Mouse (Mus musculus): ENCODE data around the gene Dcaf10.
"Not testable (repeated sequence)": the region's sequence is repeated elsewhere in the genome, so short reads cannot be mapped to it uniquely, and the experiment has no call there.

The Dcaf10 gene

DNA sequence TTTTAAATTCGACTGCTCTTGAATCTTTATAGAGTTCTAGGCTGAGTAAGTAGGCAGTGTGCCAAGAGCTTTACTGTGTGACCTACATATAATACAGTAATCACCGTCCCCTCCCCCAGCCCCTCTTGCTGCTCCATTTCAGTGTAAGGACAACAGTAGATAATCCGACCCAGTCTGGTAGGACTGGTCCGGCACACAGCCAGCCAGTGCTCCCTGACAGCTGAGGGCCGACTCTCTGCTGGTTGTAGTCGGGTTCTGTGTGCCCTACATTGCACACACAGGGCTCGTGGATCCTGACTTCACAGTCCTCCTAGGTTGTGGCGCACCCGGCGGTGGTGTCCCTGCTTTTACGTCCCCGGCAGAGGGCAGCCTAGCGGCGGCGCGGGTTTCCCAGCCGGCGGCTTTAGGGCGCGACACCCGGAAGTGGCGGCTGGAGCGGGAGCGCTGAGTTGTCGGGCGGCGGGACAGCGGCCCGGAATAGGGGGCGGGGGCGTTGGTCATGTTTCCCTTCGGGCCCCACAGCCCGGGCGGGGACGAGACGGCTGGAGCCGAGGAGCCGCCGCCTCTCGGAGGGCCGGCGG, at the start of gene Dcaf10:
Gene Dcaf10 (plus strand): TSS at position 433 of the 581 bp plus-strand sequence.
- DNase-seq (ENCODE audit: low spot score) = peak; percentile 95

DNA sequence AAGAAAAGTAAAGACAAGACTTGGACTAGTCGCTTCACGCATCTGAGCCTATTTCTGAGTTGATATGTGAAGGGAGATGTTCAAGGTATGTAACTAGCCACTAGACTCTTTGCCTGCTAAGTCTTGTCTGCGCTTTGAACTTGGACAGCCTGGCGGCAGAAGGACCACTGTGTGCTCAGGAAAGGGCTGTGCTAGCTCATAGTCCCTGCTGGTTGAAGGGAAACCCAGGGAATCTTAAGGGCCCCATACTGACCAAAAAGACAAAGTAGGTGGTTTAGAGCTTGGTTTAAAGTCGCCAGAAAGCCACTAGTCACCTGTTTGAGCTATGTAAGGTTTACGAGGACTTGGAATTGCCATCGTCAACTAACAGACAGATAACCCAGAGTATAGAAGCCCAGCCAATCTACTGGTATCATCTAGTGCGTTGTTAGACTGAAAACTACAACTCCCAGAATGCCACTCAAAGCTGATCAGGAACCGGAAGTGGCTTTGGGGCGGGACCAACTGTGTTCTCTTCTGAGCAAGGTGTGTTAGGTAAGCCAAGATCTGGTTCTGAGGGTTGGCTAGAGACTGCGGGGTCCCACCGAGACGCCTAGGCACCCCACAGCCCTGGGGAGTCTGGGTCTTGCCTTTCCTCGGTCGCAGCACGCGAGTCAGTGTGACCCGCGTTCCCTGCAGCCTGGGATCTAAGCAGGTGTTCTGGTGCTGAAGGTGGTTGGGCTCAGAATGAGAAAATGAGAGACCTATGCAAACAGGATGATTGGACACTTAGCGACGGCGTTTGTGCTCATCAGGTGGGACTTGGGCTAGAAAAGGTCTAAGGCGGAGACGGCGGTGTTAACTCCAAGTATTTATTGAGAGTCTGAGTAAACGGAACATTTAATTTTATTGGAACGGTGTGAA, 45.0 kb upstream of the Dcaf10 start, which contains the start of gene Trmt10b:
Gene Trmt10b (plus strand): TSS at position 466 of the 903 bp plus-strand sequence.
- DNase-seq (ENCODE audit: low spot score) = peak; percentile 53

DNA sequence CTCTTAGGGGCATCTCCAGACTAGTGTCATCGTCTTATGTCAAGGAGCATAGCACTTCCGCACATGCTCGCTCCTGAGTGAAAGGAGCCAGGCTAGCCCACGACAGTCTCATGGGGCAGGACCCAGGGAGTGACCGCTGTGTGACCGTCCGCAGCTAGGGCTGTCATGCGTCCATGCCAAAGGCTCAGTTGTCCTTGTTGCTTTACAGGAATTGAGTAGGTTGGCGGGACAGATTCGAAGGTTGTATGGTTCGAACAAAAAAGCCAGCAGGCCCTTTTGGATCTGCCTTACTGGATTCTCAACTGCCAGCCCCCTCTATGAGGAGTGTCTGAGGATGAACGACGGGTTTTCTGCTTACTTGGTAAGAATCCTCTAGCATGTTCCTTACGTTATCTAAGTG, 36.4 kb upstream of the Dcaf10 start:
- no peak for DNase-seq (ENCODE audit: low spot score)

DNA sequence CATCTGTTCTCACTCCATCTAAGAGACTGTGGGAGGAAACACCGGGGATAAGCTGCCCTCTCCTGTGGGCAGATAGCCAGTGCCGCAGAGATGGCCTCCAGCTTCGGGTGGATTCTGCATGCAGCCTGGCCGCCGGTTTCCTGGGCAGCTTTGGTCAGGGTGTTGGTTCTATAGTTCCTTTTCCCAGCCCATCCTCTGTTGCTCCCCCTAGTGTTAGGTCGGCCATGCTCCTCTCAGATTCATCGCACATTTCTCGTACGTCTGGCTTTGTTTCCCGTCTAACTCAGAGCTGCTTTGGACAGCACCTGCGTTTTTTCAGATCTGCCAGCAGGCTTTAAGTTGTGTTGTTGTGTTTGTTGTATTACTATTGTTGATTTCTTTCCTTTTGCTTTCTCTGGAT, 33.9 kb upstream of the Dcaf10 start:
- no peak for DNase-seq (ENCODE audit: low spot score)

DNA sequence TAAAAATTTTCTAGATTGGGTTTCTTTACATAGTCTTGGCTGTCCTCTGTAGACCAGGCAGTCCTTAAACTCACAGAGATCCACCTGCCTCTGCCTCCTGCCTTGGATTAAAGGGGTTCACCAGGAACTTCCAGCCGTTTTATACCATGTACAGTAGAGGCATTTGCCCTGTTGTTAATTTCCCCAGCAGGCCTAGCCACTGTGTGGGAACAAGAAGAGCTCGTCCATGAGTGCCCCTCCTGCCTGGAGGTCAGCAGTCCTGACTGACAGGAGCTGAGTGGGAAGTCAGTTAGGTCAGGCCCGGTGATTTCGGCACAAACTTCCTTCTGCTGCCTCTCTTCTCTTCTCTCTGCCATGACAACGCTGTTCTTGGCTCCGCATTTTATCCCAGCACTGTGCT, 33.3 kb upstream of the Dcaf10 start:
- no peak for DNase-seq (ENCODE audit: low spot score)

DNA sequence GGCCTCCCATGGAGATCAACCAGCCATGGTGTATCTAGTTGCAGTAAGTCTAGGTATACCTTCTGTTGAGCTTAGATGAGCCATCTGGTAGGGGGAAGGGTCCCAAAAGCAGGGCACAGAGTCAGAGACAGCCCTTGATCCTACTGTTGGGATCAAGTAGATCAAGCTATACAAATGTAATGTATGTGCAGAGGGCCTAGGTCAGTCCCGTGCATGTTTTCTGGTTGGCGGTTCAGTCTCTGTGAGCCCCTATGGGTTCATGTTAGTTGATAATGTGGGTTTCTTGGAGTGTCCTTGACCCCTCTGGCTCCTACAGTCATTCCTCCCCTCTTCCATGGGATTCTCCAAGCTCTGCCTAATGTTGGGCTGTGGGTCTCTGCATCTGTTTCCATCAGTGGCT, 30.8 kb upstream of the Dcaf10 start:
- no peak for DNase-seq (ENCODE audit: low spot score)

DNA sequence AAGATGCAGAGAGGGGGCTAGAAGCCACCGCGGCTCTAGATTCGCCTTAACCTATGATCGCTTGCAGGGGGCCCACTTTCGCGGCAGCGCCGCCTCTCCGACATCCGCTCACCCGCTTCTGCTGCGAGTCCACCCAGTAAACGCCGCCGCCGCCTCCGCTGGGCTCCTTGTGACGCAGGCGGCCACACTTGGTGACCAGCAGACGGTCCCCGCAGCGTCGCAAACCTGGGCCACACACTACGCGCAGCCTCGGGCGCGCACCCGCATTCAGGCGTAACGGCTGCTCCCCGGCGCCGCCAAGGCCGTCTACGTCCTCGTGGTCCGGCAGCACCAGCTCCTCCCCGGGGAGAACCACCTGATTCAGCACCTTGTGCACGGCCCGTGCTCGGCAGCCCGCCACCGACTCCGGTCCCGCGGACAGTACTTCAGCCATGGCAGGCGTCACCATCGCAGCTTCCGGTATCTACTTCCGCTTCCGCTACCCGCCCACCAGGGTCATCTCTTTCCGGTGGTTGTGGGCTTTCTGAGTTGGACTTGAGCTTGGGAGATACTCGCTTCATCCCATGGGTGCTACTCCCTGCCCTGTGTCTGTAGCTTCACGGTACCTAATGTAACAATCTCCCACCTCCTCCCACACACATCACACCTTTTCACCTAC, 21.6 kb upstream of the Dcaf10 start:
- DNase-seq (ENCODE audit: low spot score) = peak; percentile 73

DNA sequence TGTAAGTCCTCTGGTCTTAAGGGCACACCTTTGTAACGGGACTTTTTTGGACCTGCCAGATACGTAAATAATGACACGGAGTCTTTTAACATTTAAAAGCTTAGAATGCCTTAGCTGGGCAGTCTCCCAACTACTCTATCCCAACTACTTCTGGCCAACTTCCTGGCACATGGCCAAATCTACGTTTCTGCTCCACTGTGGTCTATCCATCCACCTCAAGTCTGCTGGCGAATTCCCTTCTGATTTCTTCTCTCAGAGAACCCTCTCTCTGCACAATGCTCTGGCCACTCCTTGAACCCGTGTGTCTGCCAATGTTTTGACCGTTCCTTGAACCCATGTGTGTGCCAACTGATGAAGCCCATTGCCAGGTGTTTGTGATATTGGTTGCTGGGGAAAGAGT, 10.8 kb upstream of the Dcaf10 start:
- no peak for DNase-seq (ENCODE audit: low spot score)

DNA sequence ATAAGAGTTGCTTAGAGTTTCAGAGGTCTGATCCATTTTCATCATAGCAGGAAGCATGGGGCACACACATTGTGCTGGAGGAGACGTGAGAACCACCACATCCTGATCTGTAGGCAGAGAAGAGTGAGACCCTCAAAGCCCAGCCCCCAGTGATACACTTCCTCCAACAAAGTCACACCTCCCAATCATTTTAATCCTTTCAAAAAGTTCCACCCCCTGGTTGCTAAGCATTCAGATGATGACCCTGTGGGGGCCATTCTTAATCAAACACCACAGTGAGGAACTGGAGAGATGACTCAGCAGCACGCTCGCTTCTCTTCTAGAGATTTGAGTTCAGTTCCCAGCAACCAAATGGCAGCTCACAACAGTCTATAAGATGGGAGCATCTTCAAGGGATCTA, 9.4 kb upstream of the Dcaf10 start:
- DNase-seq (ENCODE audit: low spot score) = no peak

DNA sequence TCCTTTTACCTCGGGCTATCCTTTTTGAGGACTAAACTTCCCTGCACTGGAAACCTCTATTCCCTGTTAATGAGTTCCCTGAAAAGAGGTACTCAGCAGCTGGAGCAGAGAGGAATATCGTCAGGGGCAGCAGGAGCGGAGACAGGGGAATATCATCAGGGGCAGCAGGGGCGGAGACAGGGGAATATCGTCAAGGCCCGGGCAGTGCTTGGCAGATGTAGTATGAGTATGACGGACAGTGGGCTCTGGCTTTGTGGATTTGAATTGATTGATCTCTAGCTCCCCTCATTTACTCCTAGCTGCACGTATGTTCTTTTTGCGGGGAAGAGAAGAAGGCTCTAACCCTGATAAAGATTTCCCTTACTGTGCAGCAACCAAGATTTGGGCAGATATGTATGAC, 675 bp upstream of the Dcaf10 start:
- DNase-seq (ENCODE audit: low spot score) = no peak

DNA sequence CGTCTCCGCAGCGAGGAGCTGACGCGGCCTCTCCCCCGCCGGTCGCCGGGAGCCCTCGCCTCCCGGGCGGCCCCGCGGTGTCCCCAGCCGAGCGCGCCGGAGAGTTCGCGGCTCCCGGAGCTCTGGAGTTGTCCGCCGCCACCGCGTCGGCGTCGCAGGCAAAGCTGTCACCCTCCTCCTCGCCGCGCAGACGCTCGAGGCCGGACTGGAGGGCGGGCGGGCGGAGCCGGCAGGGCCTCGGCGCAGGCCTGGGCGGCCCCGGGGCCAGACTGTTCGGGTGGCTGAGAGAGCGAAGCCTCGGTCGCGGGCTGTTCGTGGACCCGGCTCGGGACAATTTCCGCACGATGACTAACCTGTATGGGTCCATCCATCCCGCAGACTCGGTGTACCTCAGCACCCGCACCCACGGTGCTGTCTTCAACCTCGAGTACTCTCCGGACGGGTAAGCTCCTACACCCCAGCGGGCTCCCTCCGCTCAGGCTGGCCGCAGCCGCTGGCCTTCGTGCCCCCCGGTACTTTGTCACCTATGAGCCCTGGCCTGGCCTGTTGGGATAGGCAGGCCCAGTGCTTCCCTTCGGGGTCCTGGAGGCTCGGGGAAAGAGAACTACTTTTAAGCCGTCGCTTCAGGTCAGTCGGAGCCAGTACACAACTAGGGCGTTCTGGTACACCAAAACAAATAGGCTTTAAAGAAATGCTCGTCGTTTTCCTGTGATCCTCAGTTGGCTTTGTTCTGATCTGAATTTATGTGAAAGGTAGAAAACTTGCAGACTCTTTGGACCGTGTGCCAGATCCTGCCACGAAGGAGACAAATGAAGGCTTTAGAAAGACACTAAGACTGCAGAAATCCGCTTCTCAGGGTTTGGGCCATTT, 620 bp downstream of the Dcaf10 start, which contains the start of gene Exosc3:
Gene Exosc3 (minus strand): TSS at position 447 of the 870 bp plus-strand sequence.
- peak; percentile 40 for DNase-seq (ENCODE audit: low spot score)

DNA sequence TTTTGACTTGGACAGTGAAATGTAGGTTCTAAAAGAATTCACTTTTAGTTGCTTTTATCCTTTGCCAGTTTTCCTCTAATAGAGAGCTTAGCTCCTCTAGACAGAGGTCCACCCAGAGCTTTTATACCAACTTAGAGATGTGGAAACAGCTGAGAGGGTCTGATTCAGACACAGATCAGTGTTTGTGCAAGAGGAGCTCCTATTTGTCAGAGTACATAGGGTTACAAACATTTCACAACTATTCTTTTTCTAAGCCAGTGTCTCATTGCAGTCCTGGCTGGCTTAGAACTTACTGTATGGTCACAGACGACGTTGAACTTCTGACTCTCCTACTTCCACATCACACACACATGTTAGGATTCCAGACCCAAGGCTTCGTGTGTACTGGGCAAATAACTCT, 14.8 kb downstream of the Dcaf10 start:
- DNase-seq (ENCODE audit: low spot score) = no peak

DNA sequence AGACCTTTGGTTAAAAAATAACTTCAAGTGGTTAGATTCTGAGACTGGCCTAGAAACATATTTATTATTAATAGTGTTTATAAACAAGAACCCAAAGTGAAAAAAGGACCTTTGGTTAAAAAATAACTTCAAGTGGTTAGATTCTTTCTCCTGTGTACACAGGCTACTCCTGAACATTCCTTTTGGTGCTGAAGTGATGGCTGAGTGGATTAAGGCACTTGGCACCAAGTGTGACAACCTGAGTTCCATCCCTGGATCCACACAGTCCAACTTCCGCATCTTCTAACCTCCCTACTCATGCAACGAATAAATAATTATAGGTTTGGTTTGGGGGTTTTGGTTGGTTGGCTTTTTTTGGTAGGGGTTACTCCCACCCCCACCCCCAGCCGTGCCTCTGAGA, 29.4 kb downstream of the Dcaf10 start:
- no peak for DNase-seq (ENCODE audit: low spot score)

DNA sequence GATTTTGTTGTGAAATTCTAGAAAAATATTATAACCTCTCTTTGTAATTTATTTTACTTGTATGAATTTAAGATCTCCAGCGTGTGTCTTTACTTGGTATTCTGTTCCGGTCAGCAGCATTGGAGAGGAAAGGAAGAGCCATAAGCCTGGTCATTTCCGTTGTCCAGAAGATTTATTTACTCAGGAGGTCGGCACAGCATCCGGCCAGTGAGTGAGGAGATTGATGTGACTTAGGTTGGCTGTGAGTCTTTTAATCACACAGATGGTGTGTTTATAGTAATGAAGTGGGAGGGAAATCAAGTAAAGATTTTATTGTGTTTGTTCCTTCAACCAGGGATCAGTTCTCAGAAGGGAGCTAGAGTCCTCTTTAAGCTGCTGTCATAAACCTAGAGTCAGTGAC, 33.0 kb downstream of the Dcaf10 start:
- no peak for DNase-seq (ENCODE audit: low spot score)

DNA sequence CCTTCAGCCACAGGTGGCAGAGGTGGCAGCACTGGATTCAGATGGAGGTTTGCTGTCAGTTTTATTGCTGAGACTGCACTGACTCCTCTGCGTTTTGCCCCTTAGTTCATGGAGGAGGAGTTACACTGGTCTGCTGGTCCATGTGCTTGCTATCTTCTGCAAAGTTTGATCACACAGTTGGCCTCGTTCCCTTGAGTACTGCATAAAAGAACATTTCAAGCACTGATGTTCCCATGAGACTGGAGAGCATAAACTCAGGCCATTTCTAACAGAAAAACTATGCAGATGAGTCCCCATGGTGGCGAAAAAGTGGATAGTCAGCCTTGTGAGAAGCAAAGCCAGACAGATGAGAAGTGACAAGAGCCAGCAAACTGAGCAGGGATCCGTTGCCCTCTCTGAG, 34.7 kb downstream of the Dcaf10 start:
- no peak for DNase-seq (ENCODE audit: low spot score)

DNA sequence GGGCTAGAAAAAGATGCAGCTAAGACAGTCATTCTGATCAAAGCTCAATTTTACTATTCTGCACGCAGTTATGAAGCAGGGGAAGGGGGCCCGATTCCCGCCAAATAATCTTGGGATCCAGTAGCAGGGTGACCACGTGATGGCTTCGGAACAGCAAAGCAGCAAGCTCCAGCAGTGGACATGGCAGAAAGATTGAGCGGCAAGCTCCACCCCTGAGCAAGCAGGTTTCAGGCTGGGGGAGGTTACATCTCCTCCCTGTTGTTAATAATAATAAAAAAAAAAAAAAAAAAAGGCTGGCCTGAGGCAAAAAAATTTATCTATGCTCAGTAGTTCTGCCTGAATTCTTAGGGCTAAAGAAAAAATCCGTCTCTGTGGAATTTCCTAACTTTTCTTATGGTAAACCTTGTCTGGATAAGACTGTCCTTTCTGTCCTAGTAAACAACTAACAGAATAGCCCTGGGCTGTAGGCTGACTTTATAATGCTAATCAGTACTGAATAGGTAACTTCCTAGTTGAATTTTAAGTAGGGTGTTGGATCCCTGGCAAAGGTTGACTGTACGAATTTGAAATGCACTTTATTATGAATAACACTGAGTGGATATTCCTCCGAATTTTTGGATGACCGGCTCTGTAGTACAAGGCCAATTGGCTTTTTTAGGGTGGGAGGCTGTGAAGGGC, 39.1 kb downstream of the Dcaf10 start:
- DNase-seq (ENCODE audit: low spot score) = not testable (repeated sequence)

DNA sequence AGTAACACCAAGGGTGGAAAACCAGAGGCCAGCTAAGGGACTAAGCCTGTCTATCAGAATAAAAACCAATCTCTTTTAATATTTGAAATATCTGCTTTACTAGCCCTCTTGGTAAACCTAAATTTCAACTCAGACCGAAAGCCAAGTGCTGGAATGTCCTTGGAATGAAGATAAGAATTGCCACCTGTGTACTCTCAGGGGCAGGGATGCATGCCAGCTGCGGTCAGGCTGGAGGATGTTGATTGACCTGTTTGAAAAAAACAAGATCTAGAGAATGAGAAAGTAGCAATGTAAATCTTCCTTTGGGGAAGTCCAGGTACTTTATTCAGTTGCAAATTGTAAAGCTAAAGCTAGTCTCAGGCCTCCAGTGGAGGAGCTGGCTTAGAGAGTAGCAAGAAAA, 40.2 kb downstream of the Dcaf10 start:
- DNase-seq (ENCODE audit: low spot score) = not testable (repeated sequence)

DNA sequence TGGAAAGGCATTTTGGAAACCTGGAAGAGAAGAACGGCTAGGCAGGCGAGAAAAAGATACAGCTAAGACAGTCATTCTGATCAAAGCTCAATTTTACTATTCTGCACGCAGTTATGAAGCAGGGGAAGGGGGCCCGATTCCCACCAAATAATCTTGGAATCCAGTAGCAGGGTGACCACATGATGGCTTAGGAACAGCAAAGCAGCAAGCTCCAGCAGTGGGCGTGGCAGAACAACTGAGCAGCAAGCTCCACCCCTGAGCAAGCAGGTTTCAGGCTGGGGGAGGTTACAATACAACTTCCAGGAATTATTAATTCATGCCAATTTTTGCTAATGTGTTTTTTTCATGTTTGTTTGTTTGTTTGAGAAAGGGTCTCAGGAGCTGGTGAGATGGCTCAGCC, 45.4 kb downstream of the Dcaf10 start:
- not testable (repeated sequence) for DNase-seq (ENCODE audit: low spot score)

DNA sequence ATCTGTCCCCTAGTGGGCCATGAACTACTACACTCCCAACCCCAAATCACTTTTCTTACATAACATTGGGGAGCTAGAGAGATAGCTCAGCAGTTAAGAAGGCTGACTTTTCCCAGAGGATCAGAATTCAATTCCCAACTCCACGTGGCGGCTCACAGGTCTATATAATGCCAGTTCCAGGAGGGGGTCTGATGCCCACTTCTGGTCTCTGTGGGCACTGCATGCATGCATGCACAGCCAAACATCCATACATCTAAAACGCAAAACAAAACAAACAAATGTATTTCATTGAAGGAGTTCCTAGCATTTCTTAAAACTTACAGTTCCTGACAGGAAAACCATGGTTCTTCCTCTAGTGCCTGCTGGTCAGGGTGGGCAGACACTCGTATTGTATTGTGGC, 50.2 kb downstream of the Dcaf10 start:
- no peak for DNase-seq (ENCODE audit: low spot score)

DNA sequence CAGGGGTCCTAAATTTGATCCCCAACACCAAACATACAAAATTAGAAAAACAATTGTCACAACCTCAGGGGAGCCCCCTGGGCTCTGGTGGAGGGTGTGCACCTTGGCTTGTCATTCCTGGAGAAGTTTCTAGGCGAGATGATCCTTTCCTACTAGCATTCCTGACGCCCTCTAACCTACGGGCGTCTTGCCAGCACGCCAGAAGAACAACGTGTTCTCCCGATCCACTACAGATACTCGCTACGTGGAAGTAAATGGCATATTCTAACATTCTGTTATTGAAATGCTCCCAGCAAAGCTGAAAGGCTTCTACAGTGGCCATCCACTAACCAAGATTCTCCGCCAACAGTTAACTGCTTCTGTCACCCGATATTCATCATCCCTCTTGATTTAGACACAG, 50.7 kb downstream of the Dcaf10 start:
- DNase-seq (ENCODE audit: low spot score) = no peak

DNA sequence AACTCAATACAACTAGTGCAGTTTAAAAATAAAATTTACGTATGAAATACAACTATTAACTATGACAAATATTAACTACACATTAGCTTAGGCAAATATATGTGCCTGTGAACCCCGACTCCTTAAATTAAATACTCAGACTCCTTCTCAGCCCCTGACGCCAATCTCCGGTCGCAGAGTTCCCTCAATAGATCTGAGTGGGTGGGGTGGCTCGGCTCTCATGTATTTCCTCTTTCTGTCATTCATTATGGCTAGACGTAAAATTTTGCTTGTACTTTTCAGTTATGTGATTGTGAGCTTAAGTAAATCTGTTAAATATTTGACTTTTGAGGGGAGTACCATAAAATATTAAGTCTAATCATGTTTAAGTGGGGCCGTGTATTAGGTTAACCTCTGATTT, 51.1 kb downstream of the Dcaf10 start:
- DNase-seq (ENCODE audit: low spot score) = no peak
